Mouse (Mus musculus) cerebellum, adult 8-10 months (tissue): ENCODE results near the gene Stx1b.

Source experiments
- DNase-seq: peaks from one replicate; pipeline ENCODE4 v3.0.0; 2022

Gene Stx1b

GRCm38 (mm10) chr7:127815954-127816821 lies 8.2 kb downstream of the Stx1b start:
- no peak for DNase-seq

DNA sequence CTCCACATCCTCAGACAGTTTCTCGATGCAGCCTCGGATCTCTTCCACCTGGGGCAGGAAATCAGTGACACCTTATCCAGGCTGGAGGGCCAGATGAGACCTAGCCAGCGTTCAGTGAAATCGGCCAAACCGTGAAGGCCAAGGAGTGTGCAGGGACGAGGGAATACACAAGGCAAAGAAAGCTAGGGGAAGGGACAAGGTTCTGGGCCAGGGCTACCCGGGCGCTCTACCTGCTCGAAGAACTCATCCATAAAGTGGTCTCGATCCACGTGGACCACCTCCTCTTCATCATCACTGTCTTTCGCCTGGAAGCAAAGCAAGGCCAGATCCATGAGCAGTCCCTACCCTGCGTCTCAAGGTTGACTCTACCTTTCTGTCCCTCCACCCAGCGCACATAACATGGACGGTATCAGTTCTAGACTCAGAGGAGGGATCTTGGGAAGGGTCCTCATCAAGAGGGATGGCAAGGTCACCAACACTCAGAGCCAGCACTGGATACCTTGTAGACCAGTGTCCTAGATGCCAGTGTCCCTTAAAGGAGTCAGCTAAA lies 9.2 kb downstream of the Stx1b start:
- no peak for DNase-seq

DNA sequence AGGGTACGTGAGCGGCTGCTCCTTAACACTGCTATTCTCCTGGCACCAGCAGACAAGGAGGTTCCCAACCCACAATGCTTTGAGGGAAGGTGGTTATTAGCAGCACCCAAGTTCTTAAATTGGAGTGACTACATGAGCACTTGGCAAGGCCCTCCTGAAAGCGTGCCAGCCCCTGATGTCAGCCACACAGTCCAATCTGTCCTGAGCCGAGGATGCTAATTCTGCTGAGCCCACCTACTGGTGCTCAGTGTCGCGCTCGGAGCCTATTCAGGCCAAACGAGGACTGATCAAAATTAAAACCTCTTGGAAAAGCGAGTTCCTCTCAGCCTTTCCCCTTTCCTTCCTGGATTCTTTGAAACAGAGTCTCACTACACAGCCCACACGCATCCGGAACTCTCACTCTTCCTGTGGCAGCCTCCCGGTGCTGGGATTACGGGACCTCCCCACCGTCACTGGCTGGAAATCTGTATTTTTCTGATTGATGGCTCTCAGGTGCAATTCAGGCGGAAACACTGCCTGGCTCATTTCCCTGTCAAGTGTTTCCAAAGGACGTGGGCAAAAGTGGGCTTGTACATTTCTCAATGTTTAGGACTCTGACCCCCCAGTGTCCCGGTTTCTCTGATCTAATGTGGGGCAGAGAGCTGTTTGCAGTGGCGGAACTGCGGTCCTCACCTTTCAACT lies 10.0 kb downstream of the Stx1b start:
- peak; percentile 96 for DNase-seq

DNA sequence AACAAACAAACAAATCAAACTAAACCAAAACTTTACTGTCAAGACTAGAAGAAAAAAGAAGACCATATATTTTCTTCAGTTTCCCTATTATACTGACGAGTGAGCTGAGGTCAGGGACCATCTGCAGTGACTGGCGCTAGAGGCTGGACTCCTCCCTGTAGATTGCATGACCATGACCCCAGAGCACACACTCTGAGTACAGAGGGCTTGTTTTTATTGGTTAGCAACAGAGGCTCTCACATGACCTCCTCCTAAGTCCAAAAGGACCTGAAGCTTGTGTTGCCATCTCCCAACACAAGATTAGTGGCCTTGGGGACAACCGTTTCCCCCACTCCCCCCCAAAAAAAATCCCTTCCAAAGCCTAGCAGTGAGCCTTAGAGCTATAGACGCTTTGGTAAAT lies 10.5 kb downstream of the Stx1b start:
- DNase-seq, result no peak

- peak; percentile 43 for DNase-seq
These were observed 12.1 kb downstream of the Stx1b start for GRCm38 (mm10) chr7:127812292-127812691.

- no peak for DNase-seq
These were observed 13.1 kb downstream of the Stx1b start for GRCm38 (mm10) chr7:127811240-127811639.

DNA sequence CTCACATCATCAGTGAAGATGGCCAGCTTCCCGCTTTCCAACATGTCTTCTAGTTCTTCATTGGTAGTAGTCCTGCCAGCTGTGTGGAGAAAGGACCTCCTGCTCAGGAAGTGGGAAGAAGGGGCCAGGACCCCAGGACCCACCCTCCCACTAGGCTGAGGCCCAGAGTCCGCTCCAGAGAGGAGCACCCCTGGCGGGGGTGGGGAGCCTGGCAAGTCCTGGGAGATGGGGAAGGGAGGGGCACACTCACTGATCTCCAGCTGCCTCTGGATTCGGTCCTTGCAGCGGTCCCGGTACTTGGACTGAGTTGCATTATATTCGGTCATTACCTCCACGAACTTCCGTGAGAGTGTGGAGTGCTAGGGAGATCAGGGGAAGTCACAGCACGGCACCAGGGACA lies 13.7 kb downstream of the Stx1b start:
- DNase-seq, result peak; percentile 28

GRCm38 (mm10) chr7:127809846-127810245 lies 14.5 kb downstream of the Stx1b start:
- no peak for DNase-seq

DNA sequence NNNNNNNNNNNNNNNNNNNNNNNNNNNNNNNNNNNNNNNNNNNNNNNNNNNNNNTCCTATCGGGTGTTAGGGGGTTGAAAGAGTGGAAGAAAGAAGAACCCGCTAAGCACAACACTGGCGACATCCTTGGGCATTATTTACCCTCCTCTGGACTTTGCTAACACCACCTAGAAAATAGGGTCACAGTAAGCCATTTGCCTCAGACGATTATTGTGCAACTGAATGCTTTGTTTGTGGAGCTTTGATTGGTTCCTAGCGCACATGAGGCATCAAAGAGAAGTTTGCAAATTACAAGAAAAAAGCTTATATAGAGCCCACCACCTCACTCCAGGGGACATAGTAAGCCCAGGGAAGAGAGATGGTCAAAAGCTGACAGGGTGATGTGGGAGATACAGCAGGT lies 15.5 kb downstream of the Stx1b start:
- no peak for DNase-seq

DNA sequence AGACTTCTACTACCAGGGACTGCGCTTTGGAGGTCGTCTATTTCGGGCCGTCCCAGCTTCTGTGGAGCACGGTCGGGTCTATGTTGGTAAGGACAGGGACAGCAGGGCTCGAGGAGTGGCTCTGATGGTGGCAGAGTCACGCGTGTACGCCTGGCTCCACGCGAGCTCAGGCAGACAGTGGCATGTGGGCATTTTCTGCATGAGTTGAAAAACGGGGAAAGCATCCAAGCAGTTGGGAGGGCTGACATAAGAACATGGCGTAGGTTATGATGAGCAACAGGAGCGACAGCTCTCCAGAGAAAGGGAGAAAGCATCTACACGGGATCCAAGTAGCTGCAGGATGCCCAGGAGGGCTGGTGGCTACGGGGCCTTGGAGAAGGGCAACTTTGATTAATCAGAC lies 22.0 kb downstream of the Stx1b start:
- DNase-seq, result peak; percentile 83

GRCm38 (mm10) chr7:127801010-127801621 lies 23.2 kb downstream of the Stx1b start:
- peak; percentile 65 for DNase-seq

GRCm38 (mm10) chr7:127800435-127801009 lies 23.8 kb downstream of the Stx1b start, which contains the start of gene Hsd3b7:
Hsd3b7 (plus strand) TSS chr7:127800604.
- DNase-seq, result peak; percentile 88

DNA sequence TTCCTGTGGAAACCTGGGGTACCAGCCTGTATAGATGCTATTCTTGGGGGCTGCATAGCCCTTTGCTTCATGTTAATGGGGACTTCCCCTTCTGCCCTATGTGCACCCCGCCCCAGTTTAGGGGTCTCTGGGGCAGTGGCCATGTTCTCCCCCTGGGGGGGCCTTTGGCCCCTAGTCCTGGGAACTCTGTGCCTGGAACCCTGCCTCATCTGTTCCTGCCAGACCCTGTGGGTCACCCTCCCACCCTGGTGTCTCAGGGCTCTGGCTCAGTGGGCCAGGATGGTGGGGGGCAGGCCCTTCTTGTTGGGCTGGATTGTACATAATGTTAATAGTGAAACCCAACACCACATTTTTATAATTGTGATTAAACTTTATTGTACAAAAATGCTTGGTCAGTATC lies 24.6 kb downstream of the Stx1b start:
- no peak for DNase-seq

- DNase-seq, result no peak
These were observed 25.1 kb downstream of the Stx1b start for GRCm38 (mm10) chr7:127799211-127799610.

DNA sequence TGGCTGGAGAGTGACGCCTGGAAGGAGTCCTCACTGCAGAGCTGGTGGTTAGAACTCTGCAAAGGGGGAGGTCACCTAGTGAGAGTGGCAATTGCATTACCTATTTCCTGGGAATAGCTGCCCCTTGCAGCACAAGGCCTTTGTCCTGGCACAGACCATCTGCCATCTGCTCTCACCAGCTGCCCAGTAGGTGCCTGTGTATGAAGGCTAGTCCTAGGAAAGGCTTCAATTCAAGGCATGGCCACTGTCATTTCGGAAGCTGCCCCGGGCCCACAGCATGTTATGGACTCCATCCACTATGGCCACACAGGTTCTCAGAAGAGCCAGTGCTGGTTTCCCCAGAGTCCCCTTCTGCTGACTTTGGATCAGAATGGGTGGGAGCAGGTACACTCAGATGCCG lies 25.8 kb downstream of the Stx1b start:
- peak; percentile 94 for DNase-seq

GRCm38 (mm10) chr7:127797076-127797845 lies 27.1 kb downstream of the Stx1b start:
- DNase-seq, result no peak

GRCm38 (mm10) chr7:127785308-127785707 lies 39.0 kb downstream of the Stx1b start, which contains the start of gene Gm49388:
Gm49388 (plus strand) TSS chr7:127785608.
- no peak for DNase-seq

GRCm38 (mm10) chr7:127778350-127778749 lies 46.0 kb downstream of the Stx1b start:
- DNase-seq, result peak; percentile 43

GRCm38 (mm10) chr7:127777474-127778266 lies 46.7 kb downstream of the Stx1b start:
- peak; percentile 60 for DNase-seq

DNA sequence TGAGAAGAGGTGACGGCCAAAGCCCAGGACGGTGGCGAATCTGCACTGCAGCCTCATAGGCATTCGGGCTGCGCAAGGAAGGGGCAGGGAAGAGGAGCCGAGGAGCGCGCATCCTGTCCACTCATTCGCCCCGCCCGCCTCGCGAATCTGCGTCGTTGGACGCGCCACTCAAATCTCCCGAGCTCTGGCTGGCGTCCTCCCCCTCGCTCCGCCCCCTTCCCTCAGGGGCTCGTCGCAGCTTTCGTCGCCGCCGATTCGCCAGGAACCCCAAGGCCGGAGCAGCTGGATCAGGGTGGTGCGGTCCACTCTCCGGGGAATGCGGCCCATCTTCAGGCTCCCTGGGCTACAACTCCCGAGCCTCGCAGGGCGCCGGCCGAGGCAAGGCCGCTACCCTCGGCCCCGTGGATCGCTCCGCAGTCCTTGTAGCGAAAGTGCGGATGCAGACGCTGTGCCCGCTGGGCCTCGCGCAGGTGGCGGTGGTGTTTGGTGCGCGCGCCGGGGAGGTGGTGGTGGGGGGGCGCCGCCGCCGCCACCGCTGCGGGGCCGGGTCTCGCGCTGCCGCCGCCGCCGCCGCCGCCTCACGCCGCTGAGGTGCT lies 47.4 kb downstream of the Stx1b start:
- DNase-seq, result peak; percentile 98

GRCm38 (mm10) chr7:127776426-127776825 lies 47.9 kb downstream of the Stx1b start, which contains the start of gene Setd1a:
Setd1a (plus strand) TSS chr7:127776670.
- peak; percentile 91 for DNase-seq
